Mouse (Mus musculus) gastrocnemius, postnatal 36 days (tissue): ENCODE measurements at regions not wholly inside any gene's neighbourhood (a gene's known extent, or its start where the extent isn't known, plus 50 kb on each side); places are given as distances from the start of the nearest gene placed in this dataset.

Source experiments
- DNase-seq, 2 experiments: peaks; one replicate each; pipeline ENCODE4 v3.0.0; 2022
- intact Hi-C: fragments of 180-260 bp; cut with DNase I; formaldehyde crosslinking; loops from one replicate; pipeline ENCODE4 v1.15.1; 2025

DNA sequence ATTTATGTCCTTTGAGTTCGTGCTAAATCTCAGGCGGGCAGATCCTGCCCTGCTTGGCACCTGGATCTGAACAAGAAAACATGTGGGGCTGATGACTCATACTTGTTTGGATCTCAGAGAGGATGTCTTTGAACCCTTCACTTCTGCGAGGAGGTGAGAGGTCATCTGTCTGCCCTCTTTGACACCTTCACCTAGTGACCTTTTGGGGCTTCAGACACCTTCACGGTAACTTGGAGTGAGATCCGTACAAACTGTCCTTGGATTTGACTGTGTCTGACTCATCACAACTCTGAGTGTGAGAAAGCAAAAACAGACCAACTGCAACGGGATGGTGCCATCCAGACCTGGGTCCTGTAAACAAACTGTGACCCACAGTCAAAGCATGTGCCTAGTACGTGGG is 243.6 kb upstream of the Klf4 start:
- no peak for DNase-seq
- intact Hi-C loops: no loop called here

DNA sequence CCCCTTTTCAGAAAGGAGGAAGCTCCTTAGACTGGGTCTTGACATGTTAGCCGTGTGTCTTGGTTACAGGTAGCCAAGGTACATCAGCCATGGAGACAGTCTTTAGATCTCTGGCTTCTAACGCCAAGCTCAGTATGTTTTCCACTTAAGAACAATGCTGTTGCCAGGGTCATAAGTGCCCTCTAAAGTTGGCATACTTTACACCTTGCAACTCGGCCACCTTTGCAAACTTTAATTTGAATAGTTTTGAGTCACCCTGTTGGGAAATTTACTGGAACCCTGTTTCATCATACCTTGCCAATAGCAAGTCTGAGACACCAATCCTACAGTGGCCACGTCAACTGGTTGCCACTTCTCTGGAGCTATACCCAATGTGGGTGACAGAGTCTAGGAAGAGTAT is 242.3 kb upstream of the Klf4 start:
- no peak for DNase-seq
- intact Hi-C loops: no loop called here

DNA sequence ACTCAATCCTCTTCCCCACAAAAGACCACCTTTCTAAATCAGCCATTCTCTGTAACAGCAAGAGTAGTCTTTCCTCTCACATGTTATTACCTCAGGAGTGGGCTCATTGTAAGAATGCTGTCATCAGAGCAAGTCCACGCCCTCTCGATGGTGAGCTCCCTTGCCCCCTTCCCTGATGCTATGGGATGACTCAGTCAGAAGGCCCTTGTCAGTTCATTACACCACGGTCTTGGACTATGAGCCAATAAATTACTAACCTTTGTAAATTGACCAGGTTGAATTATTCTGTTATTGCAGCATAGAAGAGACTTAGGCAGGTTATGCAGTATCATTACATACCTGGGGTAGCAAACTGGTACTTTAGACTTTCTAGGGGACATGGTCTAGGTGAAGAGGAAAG is 237.4 kb upstream of the Klf4 start:
- intact Hi-C loops: no loop called here
- no peak for DNase-seq

DNA sequence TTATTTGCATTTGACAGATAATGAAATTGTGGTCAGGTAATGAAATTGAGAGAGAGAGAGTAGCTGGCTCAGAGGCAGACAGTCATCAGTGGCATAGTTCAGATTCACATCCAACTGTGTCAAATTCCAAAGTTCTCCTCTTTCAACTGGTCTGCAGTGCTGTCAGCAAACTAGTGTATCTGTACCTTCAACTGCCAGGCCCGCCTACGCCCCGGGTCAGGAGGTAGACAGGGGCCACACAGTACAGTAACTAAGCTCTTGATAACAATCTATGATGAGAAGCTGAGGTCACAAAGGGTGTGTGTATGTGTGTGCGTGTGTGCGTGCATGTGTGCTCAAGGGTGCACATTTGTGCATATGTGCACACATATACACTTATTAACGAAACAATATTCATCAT is 236.1 kb upstream of the Klf4 start:
- intact Hi-C loops: no loop called here
- DNase-seq: no peak

DNA sequence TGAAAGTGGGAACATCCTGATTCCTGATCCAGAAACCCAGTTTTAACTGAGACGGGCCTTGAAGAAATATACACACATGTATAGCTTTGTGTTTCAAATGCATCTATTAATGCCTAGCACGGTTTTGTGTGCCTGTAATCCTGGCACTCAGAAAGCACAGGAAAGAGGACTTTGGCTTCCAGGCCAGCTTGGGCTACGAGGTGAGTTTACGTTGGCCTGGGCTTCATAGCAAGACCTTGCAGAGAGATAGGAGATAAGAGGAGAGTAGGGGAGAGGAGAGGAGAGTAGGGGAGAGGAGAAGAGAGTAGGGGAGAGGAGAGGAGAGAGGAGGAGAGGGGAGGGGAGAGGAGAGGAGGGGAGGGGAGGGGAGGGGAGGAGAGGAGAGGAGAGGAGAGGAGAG is 234.9 kb upstream of the Klf4 start:
- DNase-seq: no peak

DNA sequence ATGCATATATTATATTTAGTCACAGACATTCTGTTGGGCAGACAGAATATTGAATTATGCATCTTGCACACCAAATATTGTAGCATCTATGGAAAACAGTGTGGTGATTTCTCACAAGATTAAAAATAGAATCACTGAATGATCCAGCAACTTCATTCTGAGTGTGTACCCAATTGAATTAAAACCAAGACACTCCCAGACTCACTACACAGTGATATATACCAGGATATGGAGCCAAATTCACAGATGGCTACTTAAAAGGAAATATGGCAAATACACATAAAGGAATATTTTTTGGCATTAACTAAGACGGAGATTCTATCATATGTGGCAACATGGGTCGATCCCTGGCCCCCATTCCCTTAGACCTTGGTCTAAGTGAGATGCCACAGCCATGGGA is 233.5 kb upstream of the Klf4 start:
- DNase-seq: no peak
- intact Hi-C loops: no loop called here

More for the DNA sequence above, 234.9 kb upstream of the Klf4 start:
- intact Hi-C loops: no loop called here

DNA sequence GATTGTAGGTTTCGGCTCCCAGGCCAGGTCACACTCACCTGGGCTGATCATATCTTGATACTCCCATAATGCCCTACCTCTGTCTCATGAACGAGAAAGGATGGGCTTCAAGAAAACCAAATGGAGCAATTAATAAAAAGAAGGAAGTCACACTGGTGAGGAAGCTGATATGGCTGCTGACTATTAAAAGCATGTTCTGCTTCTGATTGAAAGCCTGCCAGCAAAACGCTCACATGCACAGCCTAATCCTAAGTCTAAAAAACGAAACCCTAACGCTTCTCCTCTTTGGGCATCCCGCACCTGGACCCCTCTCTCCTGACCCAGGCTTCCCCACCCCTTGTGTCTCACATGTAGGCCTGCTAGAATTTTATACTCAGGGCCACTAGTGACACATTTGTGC is 230.8 kb upstream of the Klf4 start:
- no peak for DNase-seq
- intact Hi-C loops: no loop called here

DNA sequence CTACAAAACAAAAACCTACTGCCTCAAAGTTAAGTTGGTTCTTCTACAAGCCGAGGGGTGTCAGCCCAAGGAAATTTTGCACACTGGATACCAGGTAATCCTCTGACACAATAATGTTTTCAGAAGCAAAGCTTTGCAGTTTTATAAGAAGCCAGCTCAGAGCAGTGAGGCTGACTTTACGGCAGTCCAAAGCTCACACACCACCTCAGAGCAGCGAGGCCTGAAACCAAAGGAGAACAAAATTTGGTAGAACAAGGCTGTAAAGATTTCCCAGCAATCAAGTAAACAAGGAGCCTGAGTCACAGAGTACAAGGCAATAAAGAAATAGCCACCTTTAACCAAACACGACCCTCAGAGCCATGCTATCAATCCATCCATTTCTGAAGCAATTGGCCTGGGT is 230.1 kb upstream of the Klf4 start:
- no peak for DNase-seq
- intact Hi-C loops: no loop called here

DNA sequence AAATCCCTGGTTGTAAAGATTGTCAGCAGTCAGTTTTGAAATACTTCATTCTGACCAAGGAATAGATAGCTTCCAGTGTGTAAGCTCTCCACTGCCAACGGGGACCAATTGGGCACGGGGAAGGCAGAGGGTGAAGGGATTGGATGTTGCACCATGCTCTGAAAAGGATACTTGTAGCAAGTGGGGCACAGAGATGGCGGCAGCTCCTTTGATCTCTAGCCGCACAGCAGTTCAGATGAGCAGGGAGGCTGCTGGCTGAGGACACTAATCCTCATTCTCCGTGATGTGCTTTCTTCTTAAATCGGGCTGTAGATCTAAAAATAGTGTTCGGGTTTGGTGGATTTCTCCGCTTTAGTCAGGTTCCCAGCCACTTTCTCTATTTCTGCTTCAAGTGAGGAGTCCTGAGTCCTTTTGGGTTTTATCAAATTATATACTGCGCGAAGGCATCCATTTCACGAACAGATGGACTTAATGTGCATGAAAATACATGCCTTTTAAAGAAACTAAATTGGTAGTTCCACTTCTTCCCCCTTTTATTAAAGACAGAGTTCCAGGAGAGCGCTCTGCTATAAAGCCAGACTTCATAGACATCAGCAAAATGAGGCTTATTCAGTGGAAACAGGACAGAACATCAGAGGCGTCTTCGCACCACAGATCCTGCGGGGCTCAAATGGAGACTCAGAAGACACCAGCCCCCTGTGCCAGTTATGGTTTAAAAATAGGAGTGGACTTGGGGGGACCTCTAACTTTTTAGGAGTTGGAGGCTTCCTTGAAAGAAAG is 225.1 kb upstream of the Klf4 start:
- intact Hi-C loops: no loop called here
- no peak for DNase-seq

DNA sequence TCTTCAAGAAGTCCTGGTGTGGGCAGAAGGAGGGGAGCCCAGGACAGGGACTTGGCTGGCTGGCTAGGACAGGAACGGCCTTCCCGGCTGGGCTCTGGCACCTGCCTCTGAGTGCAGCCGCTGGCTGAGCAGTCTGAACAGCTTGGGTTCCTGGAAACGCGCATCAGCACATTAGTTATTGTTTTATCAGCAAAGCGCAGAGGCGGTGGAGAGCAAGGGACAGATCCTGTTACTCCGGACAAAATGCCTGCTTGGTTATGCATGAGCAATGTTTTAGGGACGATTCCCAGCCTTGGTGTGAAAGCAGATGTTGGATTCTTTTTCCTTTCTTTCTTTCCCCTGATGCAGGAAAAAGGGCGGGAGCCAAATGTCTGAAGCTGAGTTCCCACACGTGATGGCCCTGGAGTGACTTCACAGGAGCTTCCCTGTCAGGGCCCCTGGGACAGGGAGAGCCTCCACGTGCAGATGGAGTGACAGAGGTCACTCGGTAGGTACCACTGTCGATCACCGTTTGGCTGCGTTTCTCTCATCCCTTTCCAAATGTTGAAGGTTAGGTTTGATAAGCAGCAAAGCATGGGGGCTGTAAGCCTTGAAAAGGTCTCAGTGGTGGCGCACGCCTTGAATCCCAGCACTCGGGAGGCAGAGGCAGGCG is 217.8 kb upstream of the Klf4 start:
- intact Hi-C loops: no loop called here
- DNase-seq: peak; percentile 50 to 58

DNA sequence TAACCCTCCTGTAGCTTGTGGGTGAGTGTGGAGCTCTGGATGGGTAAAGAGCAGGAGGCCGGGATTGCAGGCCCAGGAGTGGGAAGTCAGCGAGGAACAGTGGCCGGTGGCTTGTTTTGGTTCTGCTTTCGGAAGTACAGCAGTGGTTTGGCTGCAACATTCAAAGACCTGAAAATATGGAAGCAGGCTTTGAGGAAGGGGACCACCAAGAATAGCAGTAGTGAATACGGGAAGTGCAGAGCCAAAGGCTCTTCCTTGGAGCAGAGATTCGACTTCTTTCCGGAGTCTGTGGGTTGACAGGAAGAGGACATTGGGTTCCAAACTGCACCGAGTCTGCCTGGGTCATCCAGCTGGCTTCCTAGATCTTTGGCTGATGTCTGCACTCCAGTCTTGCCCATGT is 209.1 kb upstream of the Klf4 start:
- DNase-seq: peak in 1 of 2 experiments; percentile 31
- intact Hi-C loops: no loop called here

DNA sequence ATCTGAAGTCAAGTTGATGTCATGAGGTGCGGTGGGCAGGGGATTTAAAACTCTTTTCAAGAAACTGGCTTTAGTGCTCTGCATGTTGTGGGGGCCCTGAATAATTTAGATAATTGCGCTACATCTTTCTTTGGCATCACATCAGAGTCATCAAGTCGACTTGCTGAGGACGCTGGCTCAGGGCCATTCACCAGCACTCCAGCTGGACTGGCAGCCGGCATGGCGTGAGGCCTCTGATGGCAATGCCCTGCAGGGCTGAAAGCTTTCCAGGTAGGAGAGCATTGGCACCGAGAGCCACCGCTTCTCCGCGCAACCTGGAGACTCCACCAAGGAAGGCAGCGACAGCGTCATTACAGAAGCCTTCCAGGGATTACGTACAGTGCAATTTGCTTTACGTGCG is 207.8 kb upstream of the Klf4 start:
- DNase-seq: no peak
- intact Hi-C loops: no loop called here

DNA sequence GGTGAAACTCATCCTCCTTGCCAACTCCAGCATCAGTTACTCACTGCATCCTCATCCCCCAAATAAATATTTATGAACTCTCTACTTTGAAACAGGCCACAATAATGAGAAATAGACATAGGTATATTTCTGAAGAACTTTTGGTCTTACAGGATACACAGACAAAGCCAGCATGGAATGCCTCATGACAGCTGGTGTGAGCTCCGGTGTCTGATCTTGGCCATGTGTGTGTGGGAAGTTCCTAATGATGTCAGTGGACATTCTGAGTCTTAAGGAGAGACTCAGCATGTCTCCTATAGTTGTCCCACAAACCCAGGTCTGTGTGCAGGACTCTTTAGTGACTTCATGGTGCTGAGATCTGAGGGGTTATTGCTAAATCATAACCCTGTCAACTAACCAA is 206.4 kb upstream of the Klf4 start:
- intact Hi-C loops: no loop called here
- no peak for DNase-seq

DNA sequence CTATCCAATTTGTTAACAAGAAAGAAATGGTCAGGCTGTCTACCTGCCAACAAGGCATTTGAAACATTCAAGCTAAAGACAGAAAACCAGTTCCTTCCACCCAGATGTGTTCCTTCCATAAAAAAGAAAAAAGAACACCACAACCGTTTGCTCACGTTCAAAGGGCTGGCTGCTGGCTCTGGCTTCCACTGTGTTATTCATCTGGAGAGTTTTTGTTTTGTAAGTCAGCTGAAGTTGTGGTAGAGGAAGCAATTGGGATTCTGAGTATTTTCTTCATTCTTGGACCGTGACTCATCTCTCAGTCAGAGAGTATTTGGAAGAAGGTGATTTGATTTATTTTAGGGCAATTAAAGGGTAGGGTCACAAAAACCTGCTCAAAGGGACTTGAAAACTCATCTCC is 203.2 kb upstream of the Klf4 start:
- intact Hi-C loops: no loop called here
- no peak for DNase-seq

DNA sequence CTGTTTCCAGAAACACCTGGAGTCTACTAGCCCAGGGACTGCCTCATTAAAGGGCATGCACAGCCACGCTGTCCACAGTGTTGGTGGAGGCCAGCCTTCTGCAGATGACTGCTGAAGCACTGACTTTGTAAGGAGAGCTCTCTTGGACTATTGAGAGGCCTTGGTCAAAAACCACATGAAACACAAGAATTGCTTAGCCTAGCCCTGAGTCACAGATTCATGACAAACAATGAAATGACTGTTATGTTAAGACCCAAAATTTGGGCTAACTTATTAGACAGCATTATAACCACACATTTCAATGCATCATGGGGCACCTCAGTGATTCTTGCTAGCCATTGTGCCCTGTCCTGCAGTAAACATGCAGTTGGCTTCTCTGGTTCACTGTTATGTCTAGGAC is 202.1 kb upstream of the Klf4 start:
- intact Hi-C loops: no loop called here
- DNase-seq: no peak

DNA sequence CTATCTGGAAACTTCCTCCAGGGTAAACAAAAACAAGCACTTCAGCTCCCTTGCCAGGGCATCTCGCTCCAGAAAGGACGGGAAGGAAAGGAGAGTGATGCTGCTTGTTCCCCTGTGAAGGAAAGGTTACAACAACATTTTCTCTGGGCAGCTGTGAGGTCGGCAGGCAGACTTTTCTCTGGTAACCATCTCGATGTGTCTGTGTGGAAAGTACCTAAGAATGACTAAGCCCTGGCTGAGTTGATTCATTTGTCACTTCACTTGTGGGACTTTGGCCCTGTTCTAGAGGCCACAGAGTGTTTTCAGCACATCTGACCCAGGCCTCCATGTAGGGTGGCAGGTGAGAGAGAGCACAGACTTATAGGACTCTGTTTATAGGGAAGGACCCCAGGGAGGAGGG is 201.0 kb upstream of the Klf4 start:
- intact Hi-C loops: no loop called here
- no peak for DNase-seq

DNA sequence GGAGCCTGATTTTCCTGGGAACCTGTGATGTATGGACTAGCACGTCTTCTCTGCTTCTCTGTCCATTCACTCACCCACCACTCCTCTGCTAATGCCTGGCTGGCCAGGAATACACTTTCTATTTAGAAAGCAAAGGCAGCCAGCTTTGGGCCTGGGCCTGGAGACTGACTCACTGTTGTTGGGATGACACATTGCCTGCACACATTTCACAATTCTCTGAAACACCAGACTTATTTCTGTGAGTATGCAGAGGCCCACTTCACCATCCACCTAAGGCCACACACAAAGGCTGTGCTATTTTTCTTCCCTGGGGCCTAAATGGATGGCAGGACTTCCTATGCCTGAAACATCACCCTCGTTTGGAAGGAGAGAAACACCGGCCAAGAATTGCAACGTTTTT is 199.7 kb upstream of the Klf4 start:
- peak; percentile 40 to 49 for DNase-seq
- intact Hi-C loops: no loop called here

DNA sequence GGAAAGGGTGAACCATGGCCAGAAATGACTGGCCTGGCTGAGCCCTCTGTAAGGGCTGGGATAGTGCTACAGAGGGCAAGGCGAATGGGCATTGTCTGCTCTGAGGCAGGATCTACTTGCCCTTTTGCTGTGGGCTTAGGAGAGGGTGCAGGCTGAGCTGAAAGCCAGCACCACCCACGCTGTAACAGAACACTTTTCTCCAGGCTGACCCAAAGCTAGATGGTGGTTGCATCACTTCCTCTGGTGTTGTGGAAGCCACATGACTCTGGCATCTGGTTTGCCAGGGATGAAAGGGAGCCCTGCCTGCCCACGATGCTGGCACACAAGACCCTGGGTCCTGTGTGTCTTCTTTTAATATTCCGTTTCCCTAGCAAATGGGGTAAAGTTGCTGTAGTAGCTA is 198.0 kb upstream of the Klf4 start:
- intact Hi-C loops: no loop called here
- no peak for DNase-seq

DNA sequence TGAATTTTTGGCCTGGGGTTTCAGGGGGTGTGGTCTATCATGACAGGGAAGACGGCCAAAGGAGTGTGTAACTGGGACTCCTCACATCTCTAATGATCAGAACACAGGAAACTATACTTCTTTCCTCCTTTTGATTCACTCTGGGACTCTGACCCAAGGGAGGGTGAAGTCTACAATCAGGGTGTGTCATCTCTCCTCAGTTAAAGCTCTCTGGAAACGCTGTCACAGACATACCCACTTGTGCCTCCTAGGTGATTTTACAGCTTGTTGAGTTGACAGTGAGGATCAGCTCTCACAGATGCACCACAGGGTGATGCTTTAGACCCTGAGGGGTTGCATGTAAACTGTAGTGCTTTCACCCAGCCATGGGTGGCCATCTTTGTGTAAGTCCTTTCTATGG is 194.9 kb upstream of the Klf4 start:
- no peak for DNase-seq
- intact Hi-C loops: no loop called here

DNA sequence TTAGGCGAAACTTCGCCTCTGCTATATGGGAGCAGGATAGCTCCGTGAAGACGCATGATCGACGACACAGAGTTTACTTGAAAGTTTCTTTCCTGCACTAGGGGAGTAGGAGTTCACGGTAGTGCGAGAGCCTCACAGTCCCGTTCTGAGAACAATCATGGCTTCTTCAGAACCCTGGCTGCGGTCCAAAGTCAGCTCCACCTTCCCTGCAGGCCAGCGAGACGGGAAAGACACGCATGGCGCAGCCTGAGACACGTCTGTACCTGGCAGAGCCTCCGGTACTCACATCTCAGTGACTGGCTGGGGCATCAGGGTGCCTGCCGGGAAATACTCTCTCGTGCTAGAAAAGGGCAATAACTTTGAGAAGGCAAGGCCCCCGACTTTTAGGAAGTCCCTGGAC is 193.8 kb upstream of the Klf4 start:
- no peak for DNase-seq
- intact Hi-C loops: no loop called here

DNA sequence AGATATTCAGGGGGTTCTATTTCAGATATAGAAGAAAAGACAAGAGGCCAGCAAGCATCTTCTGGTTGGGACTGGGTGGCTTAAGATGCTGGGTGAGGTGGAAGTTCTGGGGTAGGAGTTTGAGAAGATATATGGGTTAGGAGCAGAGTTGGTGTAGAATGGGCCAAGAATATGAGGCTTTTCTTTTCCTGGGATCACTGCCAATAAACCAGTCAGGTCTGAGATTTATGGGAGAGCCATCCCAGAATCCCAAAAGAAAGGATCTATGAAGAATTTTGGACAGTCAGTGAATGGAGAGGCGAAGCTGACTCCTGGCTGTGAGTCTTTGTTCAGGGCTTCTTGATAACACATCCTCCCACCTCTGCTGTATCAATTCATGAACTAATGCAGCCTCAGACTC is 192.0 kb upstream of the Klf4 start:
- no peak for DNase-seq
- intact Hi-C loops: no loop called here

DNA sequence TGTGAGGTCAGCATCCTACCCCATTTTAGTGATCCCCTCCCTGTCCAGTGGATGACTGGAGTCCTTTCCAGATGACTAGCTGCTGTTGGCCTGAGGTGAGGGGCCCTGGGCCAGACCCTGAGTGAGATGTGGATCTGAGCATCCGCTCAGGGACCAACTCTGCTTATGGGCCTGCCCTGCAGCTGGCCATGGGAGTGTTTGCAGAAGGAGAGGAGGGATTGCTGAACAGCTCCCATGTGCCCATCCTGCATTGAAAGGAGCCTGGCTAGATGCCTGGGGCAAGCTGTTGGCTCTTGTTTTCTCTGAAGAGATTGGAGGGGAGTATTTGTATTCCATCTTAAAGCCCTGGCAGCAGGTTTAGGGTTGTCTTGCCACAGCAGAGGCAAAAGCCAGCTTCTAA is 190.9 kb upstream of the Klf4 start:
- intact Hi-C loops: no loop called here
- peak in 1 of 2 experiments; percentile 59 for DNase-seq

DNA sequence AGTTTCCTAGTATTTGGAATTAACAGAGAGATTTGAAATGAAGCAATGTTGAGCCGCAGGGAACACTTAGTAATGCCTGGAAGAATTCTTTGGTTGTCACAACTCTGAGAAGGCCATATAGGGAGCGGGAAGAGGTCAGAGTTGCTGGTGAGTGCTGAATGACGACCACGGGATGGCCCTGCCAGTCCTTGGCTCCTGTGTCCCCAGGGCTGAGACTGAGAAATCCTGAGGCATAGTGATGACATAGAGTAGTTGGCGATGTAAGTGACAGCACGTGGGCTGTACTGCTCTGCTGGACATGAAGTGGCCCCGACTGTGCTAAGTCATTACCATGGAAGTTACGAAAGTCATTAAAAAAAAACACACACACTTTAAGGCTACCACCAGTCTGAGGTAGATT is 190.1 kb upstream of the Klf4 start:
- no peak for DNase-seq
- intact Hi-C loops: no loop called here
